Mouse (Mus musculus) erythroblast, embryonic 14.5 days (primary cell): Measurements from ENCODE around the gene Phb.

Source experiments
- GATA1 ChIP-seq: IDR thresholded peaks from 2 replicates; pipeline ENCODE4 v1.6.1; 2012; ENCODE audit warnings: low read length, inconsistent platforms, mixed read lengths
- TAL1 ChIP-seq: IDR thresholded peaks from 3 replicates; pipeline ENCODE4 v1.6.1; 2012; ENCODE audit warnings: low read length, inconsistent platforms, mixed read lengths

DNA sequence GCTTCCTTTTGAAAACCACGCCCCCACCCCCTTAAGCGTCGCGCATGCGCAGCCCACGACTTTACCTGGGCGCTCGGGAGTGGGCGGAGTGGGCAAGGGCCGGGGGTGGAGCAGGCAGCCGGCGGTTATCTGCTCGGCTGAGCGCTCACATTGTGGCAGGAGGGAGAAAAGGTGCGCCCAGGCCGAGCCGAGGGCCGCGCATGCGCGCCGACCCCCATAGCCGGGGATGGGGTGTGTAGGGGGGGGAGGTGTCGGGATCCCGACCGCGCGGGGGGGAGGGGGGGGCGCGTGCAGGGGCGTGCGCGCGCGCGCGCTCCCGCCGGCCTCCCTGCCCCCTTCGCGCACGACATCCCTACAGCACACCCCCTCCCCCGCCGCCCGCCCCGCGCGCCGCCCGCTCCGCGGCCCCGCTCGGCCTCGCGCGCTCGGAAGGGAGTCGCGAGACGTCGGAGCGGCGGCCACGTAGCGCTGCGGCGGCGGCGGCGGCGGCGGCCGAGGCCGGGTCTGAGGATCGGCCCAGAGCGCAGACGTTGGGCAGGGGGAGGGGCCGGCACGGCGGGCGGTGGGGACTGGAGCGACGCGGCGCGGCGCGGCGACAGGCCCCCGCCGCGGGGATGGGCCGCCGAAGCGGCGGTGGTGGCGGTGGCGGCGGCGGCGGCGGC, 45.9 kb downstream of the Phb start, which contains the start of gene Zfp652:
- TF ChIP-seq TAL1 (no peak), GATA1 (0 out of 2 replicates have a peak, but pooled peaks have one; percentile 30)
